Mouse (Mus musculus): ENCODE data around the gene Ppp6r1. TPM values are rescaled to one million over a fixed set of nuclear protein-coding genes. Genes with fewer than 3 reads are reported as not detected.

The Ppp6r1 gene
- polyA plus RNA-seq, 1 experiment from 2014 or later = 6.2 TPM

DNA sequence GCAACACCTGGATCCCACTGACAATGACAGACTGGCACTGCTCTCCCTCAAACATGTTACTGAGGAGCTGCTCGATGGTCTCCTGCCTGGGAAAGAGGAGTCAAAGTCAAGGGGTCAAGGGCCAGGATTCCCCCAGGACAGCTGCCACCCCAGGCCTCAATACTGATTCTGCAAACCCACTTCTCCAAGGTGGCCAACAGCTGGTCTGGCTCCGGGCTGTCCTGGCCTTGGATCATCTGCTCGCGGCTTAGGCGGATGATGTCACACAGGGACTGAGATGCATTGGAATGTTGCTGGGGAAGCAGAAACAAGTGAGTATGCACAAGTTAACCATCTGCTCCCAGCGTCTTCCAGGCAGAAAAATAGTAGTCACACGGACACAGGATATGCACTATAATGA lies 16.9 kb downstream of the Ppp6r1 start:
- H3K27me3 ChIP-seq = no peaks in the 10 kb centered on the region
- no peak overlapping the region for H3K27ac ChIP-seq
- H3K4me1 ChIP-seq (replicated peaks) = peaks cover 5% of the 10 kb centered on the region; the same call in 1 of the 2 replicates
- no peak overlapping the region for H3K4me3 ChIP-seq
- H3K4me2 ChIP-seq = no peak overlapping the region
- H3K36me3 ChIP-seq = peaks cover 80% of the 10 kb centered on the region
- ATAC-seq (replicated peaks; ENCODE audit: insufficient number of reproducible peaks, insufficient read depth, low FRiP score, low read depth) = no peak
- no peaks in the 10 kb centered on the region for H3K9me3 ChIP-seq (replicated peaks)
- H3K9ac ChIP-seq = no peak overlapping the region
- 79% methylated on average over 7 of the region's 7 CpGs for WGBS

DNA sequence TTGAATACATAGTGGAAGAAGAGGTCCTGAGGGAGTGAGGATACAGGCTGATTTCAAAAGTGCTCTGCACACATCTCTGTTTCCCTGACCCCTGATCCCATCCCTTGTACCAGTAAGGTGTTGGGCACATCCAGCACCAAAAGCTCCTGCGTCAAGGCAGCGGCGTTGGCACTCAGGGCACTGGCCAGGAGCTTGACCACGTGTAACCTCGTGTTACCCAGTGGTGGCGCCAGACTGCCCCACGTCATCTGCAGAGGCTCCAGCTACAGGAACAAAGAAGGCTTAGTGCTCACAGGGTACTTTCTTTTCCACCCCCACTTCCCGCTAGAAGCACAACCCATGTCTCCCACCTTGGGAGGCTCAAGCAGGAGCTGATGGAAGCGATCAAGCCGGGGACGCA lies 17.7 kb downstream of the Ppp6r1 start:
- Histone ChIP-seq H3K27me3 (no peaks in the 10 kb centered on the region), H3K27ac (no peak overlapping the region), H3K4me1 (replicated peaks) (no peaks in the 10 kb centered on the region), H3K9ac (no peak overlapping the region), H3K9me3 (replicated peaks) (no peaks in the 10 kb centered on the region), H3K4me2 (no peak overlapping the region), H3K36me3 (peaks cover 79% of the 10 kb centered on the region), H3K4me3 (no peak overlapping the region)
- 83% methylated on average over 11 of the region's 11 CpGs for WGBS
- no peak for ATAC-seq (replicated peaks; ENCODE audit: insufficient number of reproducible peaks, insufficient read depth, low FRiP score, low read depth)

DNA sequence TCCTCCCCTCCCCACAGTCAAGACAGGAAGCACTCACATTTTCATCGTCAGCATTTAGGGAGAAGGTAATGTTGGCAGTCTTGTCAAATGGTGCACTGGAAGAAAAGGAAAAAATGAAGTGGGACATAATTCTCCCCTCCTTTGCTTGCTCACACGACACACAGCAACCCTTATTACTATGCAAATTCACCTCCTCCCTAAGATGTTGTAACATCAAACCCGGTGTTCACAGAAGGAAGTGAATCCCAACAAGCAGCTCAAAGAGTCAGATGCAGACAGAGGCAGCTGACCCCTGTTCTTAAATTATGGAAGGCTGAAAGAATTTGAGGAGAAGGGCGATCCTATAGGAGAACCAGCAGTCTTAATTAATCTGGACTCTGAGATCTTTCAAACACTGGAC lies 22.6 kb downstream of the Ppp6r1 start:
- Histone ChIP-seq H3K4me2 (no peak overlapping the region), H3K27ac (no peak overlapping the region), H3K9ac (no peak overlapping the region), H3K4me1 (replicated peaks) (no peaks in the 10 kb centered on the region), H3K9me3 (replicated peaks) (no peaks in the 10 kb centered on the region), H3K4me3 (no peak overlapping the region), H3K27me3 (no peaks in the 10 kb centered on the region), H3K36me3 (peaks cover 82% of the 10 kb centered on the region)
- no peak for ATAC-seq (replicated peaks; ENCODE audit: insufficient number of reproducible peaks, insufficient read depth, low FRiP score, low read depth)
- WGBS = 80% methylated on average over 4 of the region's 4 CpGs

DNA sequence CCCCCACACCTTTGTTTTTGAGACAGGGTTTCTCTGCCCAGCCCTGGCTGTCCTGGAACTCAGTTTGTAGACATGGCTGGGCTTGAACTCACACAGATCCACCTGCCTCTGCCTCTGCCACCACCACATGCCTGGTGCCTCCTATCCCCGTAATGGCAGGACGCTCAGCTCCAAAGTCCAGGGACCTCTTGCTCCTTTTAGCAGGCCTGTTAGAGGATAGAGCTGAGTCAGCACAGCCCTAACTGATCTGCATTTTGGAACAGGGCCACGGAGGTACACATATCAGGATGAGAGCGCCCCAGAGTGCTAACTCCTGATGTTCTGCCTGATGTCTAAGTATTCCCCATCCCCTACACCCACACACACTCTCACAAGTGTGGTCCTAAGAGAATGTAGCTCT lies 27.8 kb downstream of the Ppp6r1 start, which contains the start of gene Tmem86b:
Gene Tmem86b, minus strand, starts transcription at position 392 of the 400 bp plus-strand sequence.
- Histone ChIP-seq H3K27ac (no peak within 1 kb of the TSS), H3K36me3 (peaks cover 60% of the 10 kb centered on the region), H3K4me2 (no peak within 1 kb of the TSS)

DNA sequence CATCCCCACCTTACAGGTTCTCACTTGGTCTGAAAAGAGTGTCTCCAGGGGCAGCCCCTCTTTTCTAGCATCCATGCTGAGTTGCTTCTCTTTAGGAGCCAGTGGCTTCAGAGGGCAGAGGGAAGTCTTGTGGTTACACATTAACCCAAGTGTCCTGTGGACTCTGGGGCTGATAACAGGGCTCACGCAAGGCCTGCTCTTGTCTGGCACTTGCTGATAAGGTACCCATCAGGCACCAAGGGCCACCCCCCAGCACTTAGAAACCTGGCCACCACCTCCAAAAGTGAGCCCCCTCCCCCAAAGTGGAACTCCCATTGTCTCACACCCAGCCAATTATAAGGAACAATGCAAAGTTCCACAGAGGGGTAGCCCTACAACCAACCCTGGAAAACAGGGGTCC lies 28.6 kb downstream of the Ppp6r1 start:
- no peak overlapping the region for H3K4me3 ChIP-seq
- no peak overlapping the region for H3K27ac ChIP-seq
- H3K9me3 ChIP-seq (replicated peaks) = no peaks in the 10 kb centered on the region
- WGBS = 40% methylated on average over 1 of the region's 1 CpGs
- no peaks in the 10 kb centered on the region for H3K27me3 ChIP-seq
- no peak for ATAC-seq (replicated peaks; ENCODE audit: insufficient number of reproducible peaks, insufficient read depth, low FRiP score, low read depth)
- no peak overlapping the region for H3K4me2 ChIP-seq
- H3K9ac ChIP-seq = no peak overlapping the region
- H3K4me1 ChIP-seq (replicated peaks) = no peaks in the 10 kb centered on the region
- peaks cover 54% of the 10 kb centered on the region for H3K36me3 ChIP-seq

More for the DNA sequence above, 27.8 kb downstream of the Ppp6r1 start, which contains the start of gene Tmem86b:
- Histone ChIP-seq H3K9me3 (replicated peaks) (no peaks in the 10 kb centered on the region), H3K4me3 (no peak within 1 kb of the TSS), H3K27me3 (no peaks in the 10 kb centered on the region), H3K4me1 (replicated peaks) (no peaks in the 10 kb centered on the region), H3K9ac (no peak within 1 kb of the TSS)
- WGBS = 81% methylated on average over 4 of the region's 4 CpGs
- no peak for ATAC-seq (replicated peaks; ENCODE audit: insufficient number of reproducible peaks, insufficient read depth, low FRiP score, low read depth)

DNA sequence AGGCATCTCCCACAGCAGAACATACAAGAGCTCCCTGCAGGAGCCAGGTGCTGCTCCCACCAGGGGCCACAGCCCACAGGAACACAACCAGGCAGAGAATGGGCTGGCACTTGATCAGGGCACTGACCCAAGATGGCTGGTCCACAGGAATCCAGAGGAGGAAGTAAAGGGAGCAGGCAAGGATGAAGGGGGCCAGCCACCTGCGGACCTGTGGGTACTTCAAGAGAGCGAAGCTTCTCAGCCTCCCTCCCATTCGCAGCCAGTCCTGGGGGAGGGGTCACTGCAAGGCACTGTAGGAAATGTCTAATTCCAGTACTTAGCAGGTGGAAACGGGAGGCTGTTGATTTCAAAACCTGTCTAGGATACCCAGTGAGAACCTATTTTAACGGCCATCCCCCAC lies 29.2 kb downstream of the Ppp6r1 start:
- Histone ChIP-seq H3K4me1 (replicated peaks) (no peaks in the 10 kb centered on the region), H3K9me3 (replicated peaks) (no peaks in the 10 kb centered on the region), H3K27ac (no peak overlapping the region), H3K9ac (no peak overlapping the region), H3K36me3 (peaks cover 49% of the 10 kb centered on the region), H3K4me2 (no peak overlapping the region), H3K4me3 (no peak overlapping the region), H3K27me3 (no peaks in the 10 kb centered on the region)
- WGBS = 90% methylated on average over 5 of the region's 5 CpGs
- no peak for ATAC-seq (replicated peaks; ENCODE audit: insufficient number of reproducible peaks, insufficient read depth, low FRiP score, low read depth)

DNA sequence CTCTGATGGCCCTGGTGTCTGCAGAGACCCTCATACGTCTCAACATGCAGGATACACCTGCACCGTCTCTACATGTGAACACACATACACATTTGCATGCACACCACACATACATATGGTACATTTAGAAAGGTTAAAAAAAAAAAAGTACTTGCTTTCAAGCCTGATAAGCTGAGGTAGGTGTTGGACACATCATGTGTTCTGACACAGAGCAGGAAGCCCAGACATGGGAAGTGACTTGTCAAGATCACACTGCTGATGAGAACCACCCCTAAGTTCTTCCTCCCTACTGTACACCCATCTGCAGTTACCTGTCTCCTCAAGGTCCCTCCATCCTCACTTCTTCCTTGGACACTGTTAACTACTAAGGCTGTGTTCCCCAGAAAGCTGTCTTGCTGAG lies 32.9 kb downstream of the Ppp6r1 start:
- no peak overlapping the region for H3K9ac ChIP-seq
- H3K4me2 ChIP-seq = no peak overlapping the region
- WGBS = 86% methylated on average over 2 of the region's 2 CpGs
- H3K36me3 ChIP-seq = peaks cover 22% of the 10 kb centered on the region
- H3K27ac ChIP-seq = no peak overlapping the region
- H3K27me3 ChIP-seq = no peaks in the 10 kb centered on the region
- no peak overlapping the region for H3K4me3 ChIP-seq
- ATAC-seq (replicated peaks; ENCODE audit: insufficient number of reproducible peaks, insufficient read depth, low FRiP score, low read depth) = no peak
- H3K4me1 ChIP-seq (replicated peaks) = no peaks in the 10 kb centered on the region
- no peaks in the 10 kb centered on the region for H3K9me3 ChIP-seq (replicated peaks)

DNA sequence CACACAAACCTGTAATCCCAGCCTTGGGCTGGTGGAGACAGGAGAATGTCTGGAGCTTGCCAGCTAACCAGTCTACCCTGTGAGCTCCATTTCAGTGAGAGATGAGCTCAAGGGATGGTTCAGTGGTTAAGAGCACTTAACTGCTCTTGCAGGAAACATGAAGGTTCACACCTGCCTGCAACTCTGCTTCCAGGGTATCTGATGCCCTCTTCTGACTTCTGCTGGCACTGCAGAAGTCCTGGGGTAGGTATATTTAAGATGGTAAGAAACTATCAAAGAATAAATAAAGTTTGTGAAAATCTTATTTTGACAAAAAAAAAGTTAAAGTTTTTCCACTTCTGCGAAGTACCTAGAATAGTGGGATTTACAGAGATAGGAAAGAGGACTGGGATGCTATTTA lies 34.5 kb downstream of the Ppp6r1 start:
- Histone ChIP-seq H3K9me3 (replicated peaks) (no peaks in the 10 kb centered on the region), H3K36me3 (peaks cover 12% of the 10 kb centered on the region; the same call in 1 of the 2 replicates), H3K4me1 (replicated peaks) (no peaks in the 10 kb centered on the region), H3K4me2 (no peak overlapping the region), H3K27ac (no peak overlapping the region), H3K4me3 (no peak overlapping the region), H3K27me3 (no peaks in the 10 kb centered on the region), H3K9ac (no peak overlapping the region)
- ATAC-seq (replicated peaks; ENCODE audit: insufficient number of reproducible peaks, insufficient read depth, low FRiP score, low read depth) = no peak
- WGBS = 40% methylated on average over 1 of the region's 1 CpGs

DNA sequence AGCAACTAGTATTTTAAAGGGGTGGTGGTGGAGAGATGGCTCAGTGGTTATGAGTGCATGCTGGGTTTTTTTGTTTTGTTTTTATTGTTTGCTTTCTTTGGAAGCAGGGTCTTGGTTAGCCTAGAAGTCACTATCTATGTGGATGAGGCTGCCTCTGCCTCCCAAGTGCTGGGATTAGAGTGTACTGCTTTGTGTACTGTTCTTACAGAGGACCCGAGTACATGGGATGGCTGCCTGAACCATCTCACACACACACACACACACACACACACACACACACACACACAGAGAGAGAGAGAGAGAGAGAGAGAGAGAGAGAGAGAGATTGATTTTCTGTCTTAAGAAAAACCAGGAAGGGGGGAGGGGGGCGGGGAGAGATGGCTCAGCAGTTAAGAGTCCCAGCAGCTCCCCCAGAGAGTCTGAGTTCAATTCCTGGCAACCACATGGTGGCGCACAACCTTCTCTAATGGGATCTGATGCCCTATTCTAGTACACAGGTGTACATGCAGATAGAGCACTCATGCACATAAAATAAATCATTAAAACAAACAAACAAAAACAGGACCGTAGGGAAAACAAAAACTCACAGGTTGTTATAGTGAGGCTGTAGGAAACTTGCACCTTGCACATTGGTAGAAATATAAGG lies 35.2 kb downstream of the Ppp6r1 start:
- Histone ChIP-seq H3K36me3 (peaks cover 5% of the 10 kb centered on the region; the same call in 1 of the 2 replicates), H3K9ac (no peak overlapping the region), H3K9me3 (replicated peaks) (no peaks in the 10 kb centered on the region), H3K4me3 (no peak overlapping the region), H3K27me3 (no peaks in the 10 kb centered on the region), H3K27ac (no peak overlapping the region), H3K4me2 (no peak overlapping the region), H3K4me1 (replicated peaks) (no peaks in the 10 kb centered on the region)
- ATAC-seq (replicated peaks; ENCODE audit: insufficient number of reproducible peaks, insufficient read depth, low FRiP score, low read depth) = no peak
- 26% methylated on average over 4 of the region's 4 CpGs for WGBS

DNA sequence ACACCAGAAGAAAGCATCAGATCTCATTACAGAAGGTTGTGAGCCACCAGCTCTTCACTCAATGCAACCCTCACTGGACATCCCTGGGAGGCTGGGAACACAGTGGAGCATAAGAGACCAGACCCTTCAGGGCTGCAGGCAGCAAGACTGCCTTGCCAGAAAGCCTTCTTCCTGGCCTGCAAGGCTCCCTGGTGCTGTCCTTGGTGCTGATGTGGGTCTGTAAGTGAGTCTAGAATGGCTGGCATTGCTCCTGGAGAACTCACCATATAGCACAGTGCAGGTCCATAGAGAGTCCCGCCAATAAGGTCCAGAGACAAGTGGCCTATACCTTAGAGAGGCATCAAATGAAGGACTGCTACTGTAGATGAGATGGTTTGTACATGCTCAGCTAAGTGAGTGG lies 38.8 kb downstream of the Ppp6r1 start:
- no peak for ATAC-seq (replicated peaks; ENCODE audit: insufficient number of reproducible peaks, insufficient read depth, low FRiP score, low read depth)
- H3K27me3 ChIP-seq = no peaks in the 10 kb centered on the region
- H3K4me2 ChIP-seq = no peak overlapping the region
- H3K9ac ChIP-seq = no peak overlapping the region
- H3K27ac ChIP-seq = no peak overlapping the region
- no peaks in the 10 kb centered on the region for H3K9me3 ChIP-seq (replicated peaks)
- H3K4me1 ChIP-seq (replicated peaks) = no peaks in the 10 kb centered on the region
- 17% methylated on average over 1 of the region's 1 CpGs for WGBS
- no peak overlapping the region for H3K4me3 ChIP-seq
- no peaks in the 10 kb centered on the region for H3K36me3 ChIP-seq

DNA sequence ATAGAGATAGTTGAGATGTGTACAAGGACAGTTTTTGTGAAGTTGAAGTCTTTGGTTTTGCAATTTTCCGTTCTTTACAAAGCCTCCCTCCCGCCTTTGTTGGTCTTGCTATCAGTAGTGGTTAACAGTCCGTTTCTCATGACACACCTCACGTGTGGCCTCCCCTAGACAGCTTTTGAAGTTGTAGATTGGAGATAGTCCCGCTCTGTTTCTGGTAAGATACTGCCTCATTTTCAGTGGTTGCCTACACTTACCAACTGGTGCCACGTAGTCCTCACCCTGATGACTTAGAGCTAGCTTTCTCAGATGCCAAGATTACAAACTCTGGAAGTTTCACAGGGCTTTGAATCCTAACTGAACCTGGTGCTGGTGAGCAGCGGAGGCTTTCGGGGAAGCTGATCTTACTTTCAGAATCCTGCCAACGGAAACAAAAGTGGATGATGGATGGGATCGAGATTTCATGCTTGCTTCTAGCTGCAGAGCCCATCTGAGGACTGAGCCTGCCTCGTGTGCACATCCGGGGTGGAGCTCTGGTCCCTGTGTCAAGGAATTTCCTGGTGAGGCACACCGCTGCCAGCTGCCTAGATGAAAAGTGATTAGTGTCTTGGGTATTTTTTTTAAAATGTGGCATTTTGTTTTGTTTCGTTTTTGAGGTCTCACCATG lies 44.9 kb downstream of the Ppp6r1 start:
- H3K27ac ChIP-seq = no peak overlapping the region
- H3K4me1 ChIP-seq (replicated peaks) = no peaks in the 10 kb centered on the region
- ATAC-seq (replicated peaks; ENCODE audit: insufficient number of reproducible peaks, insufficient read depth, low FRiP score, low read depth) = no peak
- no peak overlapping the region for H3K9ac ChIP-seq
- 60% methylated on average over 14 of the region's 14 CpGs for WGBS
- no peaks in the 10 kb centered on the region for H3K36me3 ChIP-seq
- no peak overlapping the region for H3K4me3 ChIP-seq
- no peak overlapping the region for H3K4me2 ChIP-seq
- no peaks in the 10 kb centered on the region for H3K9me3 ChIP-seq (replicated peaks)
- 0 out of 2 replicates have a peak, but pooled peaks cover 4% of the 10 kb centered on the region for H3K27me3 ChIP-seq

DNA sequence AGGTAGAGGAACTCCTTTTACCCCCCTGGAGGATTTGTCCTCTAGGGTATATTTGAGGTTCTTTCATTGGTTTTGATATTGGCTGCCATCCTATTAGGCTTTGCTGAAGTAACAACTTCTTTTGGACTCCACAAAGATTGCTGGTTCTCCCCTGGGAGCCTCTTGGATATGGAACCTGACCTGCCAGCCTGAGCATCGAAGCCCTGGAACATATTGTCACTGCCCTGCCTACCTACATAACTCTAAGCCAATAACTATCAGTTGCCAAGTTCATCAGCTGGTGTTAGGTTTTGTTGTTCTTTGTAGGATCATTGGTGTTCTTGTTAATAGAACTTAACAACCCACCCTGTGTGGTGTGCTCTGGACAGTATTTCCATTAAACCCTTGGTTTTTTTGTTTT lies 45.9 kb downstream of the Ppp6r1 start:
- no peaks in the 10 kb centered on the region for H3K36me3 ChIP-seq
- no peak overlapping the region for H3K4me3 ChIP-seq
- 75% methylated on average over 1 of the region's 1 CpGs for WGBS
- ATAC-seq (replicated peaks; ENCODE audit: insufficient number of reproducible peaks, insufficient read depth, low FRiP score, low read depth) = no peak
- H3K4me2 ChIP-seq = no peak overlapping the region
- H3K27me3 ChIP-seq = 0 out of 2 replicates have a peak, but pooled peaks cover 4% of the 10 kb centered on the region
- H3K9me3 ChIP-seq (replicated peaks) = no peaks in the 10 kb centered on the region
- H3K9ac ChIP-seq = no peak overlapping the region
- H3K27ac ChIP-seq = no peak overlapping the region
- no peaks in the 10 kb centered on the region for H3K4me1 ChIP-seq (replicated peaks)
